Mouse (Mus musculus) heart, adult 2 months (tissue): ENCODE measurements around the gene Shroom3.

Source experiments
- CTCF ChIP-seq: fragments of 200-600 bp; IDR thresholded peaks from 2 replicates; pipeline ENCODE4 v1.8.1; 2022; ENCODE audit warnings: antibody characterized with exemption, mild to moderate bottlenecking, moderate library complexity
- EP300 ChIP-seq: fragments of 200-500 bp; IDR thresholded peaks from 2 replicates; pipeline ENCODE4 v1.6.1; 2011; ENCODE audit warnings: low read depth, low read length, control low read depth; ENCODE audit not compliant: insufficient read depth
- POLR2A ChIP-seq: fragments of 200-500 bp; IDR thresholded peaks from 2 replicates; pipeline ENCODE4 v1.6.1; 2011; ENCODE audit warnings: mild to moderate bottlenecking, low read depth, low read length, control low read depth; ENCODE audit not compliant: insufficient read depth

DNA sequence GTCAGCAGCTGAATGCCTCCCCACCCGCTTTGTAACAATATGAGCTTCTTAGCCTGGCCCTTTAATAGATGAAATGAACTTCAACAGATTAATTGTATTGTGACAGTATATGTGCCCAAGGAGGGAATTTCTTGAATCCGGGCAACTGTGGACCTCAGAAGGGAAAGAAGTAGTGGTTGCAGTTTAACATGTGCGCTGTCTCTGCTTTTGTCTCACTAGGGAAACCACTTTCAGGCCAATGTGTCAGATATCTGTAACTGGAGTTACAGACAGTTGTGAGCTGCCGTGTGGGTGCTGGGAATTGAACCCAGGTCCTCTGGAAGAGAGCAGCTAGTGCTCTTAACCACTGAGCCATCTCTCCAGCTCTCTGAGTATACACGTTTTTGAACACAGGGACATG is 130.3 kb downstream of the Shroom3 start:
- TF ChIP-seq POLR2A (no peak), CTCF (no peak), EP300 (no peak)
